Mouse (Mus musculus): ENCODE data around the gene Spon1. TPM values are rescaled to one million over a fixed set of nuclear protein-coding genes. Genes with fewer than 3 reads are reported as not detected.

Gene Spon1
- polyA plus RNA-seq, 1 experiment from 2014 or later = 12.5 TPM

GRCm38 (mm10) chr7:114063534-114063933 lies 297.7 kb downstream of the Spon1 start:
- Histone ChIP-seq H3K4me2 (no peak overlapping the region), H3K9ac (no peak overlapping the region), H3K9me3 (no peaks in the 10 kb centered on the region), H3K4me3 (replicated peaks) (no peak overlapping the region), H3K27ac (no peak overlapping the region), H3K27me3 (no peaks in the 10 kb centered on the region), H3K36me3 (replicated peaks) (no peaks in the 10 kb centered on the region), H3K4me1 (peaks cover 21% of the 10 kb centered on the region)
- WGBS = 80% methylated on average over 8 of the region's 8 CpGs
- no peak for ATAC-seq (ENCODE audit: low FRiP score)

- 93% methylated on average over 6 of the region's 6 CpGs for WGBS
- no peak for ATAC-seq (ENCODE audit: low FRiP score)
Observed at GRCm38 (mm10) chr7:114063966-114064365, 298.2 kb downstream of the Spon1 start.

GRCm38 (mm10) chr7:114065407-114066185 lies 299.8 kb downstream of the Spon1 start:
- Histone ChIP-seq H3K9me3 (no peaks in the 10 kb centered on the region), H3K36me3 (replicated peaks) (no peaks in the 10 kb centered on the region), H3K4me1 (peaks cover 21% of the 10 kb centered on the region), H3K4me3 (replicated peaks) (no peak overlapping the region), H3K27ac (no peak overlapping the region), H3K9ac (no peak overlapping the region), H3K4me2 (no peak overlapping the region), H3K27me3 (no peaks in the 10 kb centered on the region)
- no peak for ATAC-seq (ENCODE audit: low FRiP score)
- 52% methylated on average over 11 of the region's 11 CpGs for WGBS

More at GRCm38 (mm10) chr7:114063966-114064365, 298.2 kb downstream of the Spon1 start:
- Histone ChIP-seq H3K4me2 (no peak overlapping the region), H3K4me3 (replicated peaks) (no peak overlapping the region), H3K9me3 (no peaks in the 10 kb centered on the region), H3K9ac (no peak overlapping the region), H3K27me3 (no peaks in the 10 kb centered on the region), H3K4me1 (peaks cover 21% of the 10 kb centered on the region), H3K27ac (no peak overlapping the region), H3K36me3 (replicated peaks) (no peaks in the 10 kb centered on the region)

- Histone ChIP-seq H3K9ac (no peak overlapping the region), H3K36me3 (replicated peaks) (no peaks in the 10 kb centered on the region), H3K27ac (no peak overlapping the region), H3K4me3 (replicated peaks) (peak overlapping the region; percentile 18; the same call in 1 of the 2 replicates), H3K9me3 (no peaks in the 10 kb centered on the region), H3K4me1 (peaks cover 25% of the 10 kb centered on the region), H3K4me2 (peak overlapping the region; percentile 49), H3K27me3 (no peaks in the 10 kb centered on the region)
- WGBS = 14% methylated on average over 14 of the region's 14 CpGs
- peak; percentile 84 for ATAC-seq (ENCODE audit: low FRiP score)
Observed at GRCm38 (mm10) chr7:114066529-114067178, 300.9 kb downstream of the Spon1 start.

GRCm38 (mm10) chr7:114068956-114069533 lies 303.2 kb downstream of the Spon1 start:
- no peak for ATAC-seq (ENCODE audit: low FRiP score)
- 85% methylated on average over 11 of the region's 11 CpGs for WGBS

GRCm38 (mm10) chr7:114069726-114070457 lies 304.1 kb downstream of the Spon1 start:
- Histone ChIP-seq H3K27me3 (no peaks in the 10 kb centered on the region), H3K4me3 (replicated peaks) (no peak overlapping the region), H3K9ac (no peak overlapping the region), H3K4me1 (peaks cover 27% of the 10 kb centered on the region), H3K9me3 (no peaks in the 10 kb centered on the region), H3K4me2 (no peak overlapping the region), H3K27ac (no peak overlapping the region), H3K36me3 (replicated peaks) (no peaks in the 10 kb centered on the region)
- WGBS = 87% methylated on average over 11 of the region's 11 CpGs
- no peak for ATAC-seq (ENCODE audit: low FRiP score)

More at GRCm38 (mm10) chr7:114068956-114069533, 303.2 kb downstream of the Spon1 start:
- Histone ChIP-seq H3K9ac (no peak overlapping the region), H3K4me1 (peaks cover 27% of the 10 kb centered on the region), H3K4me2 (no peak overlapping the region), H3K9me3 (no peaks in the 10 kb centered on the region), H3K27ac (no peak overlapping the region), H3K36me3 (replicated peaks) (no peaks in the 10 kb centered on the region), H3K4me3 (replicated peaks) (no peak overlapping the region), H3K27me3 (no peaks in the 10 kb centered on the region)

GRCm38 (mm10) chr7:114070458-114070840 lies 304.7 kb downstream of the Spon1 start:
- no peak for ATAC-seq (ENCODE audit: low FRiP score)
- no peak overlapping the region for H3K27ac ChIP-seq

GRCm38 (mm10) chr7:114071395-114071794 lies 305.6 kb downstream of the Spon1 start:
- H3K4me3 ChIP-seq (replicated peaks) = no peak overlapping the region
- WGBS = 69% methylated on average over 5 of the region's 5 CpGs
- no peak overlapping the region for H3K9ac ChIP-seq
- no peak overlapping the region for H3K4me2 ChIP-seq
- no peak for ATAC-seq (ENCODE audit: low FRiP score)
- no peaks in the 10 kb centered on the region for H3K9me3 ChIP-seq
- H3K27me3 ChIP-seq = no peaks in the 10 kb centered on the region
- no peaks in the 10 kb centered on the region for H3K36me3 ChIP-seq (replicated peaks)
- no peak overlapping the region for H3K27ac ChIP-seq
- peaks cover 15% of the 10 kb centered on the region for H3K4me1 ChIP-seq

More at GRCm38 (mm10) chr7:114070458-114070840, 304.7 kb downstream of the Spon1 start:
- Histone ChIP-seq H3K9ac (no peak overlapping the region), H3K27me3 (no peaks in the 10 kb centered on the region), H3K4me3 (replicated peaks) (no peak overlapping the region), H3K4me2 (no peak overlapping the region), H3K36me3 (replicated peaks) (no peaks in the 10 kb centered on the region), H3K4me1 (peaks cover 24% of the 10 kb centered on the region), H3K9me3 (no peaks in the 10 kb centered on the region)
- WGBS = 80% methylated on average over 3 of the region's 3 CpGs

- Histone ChIP-seq H3K4me3 (replicated peaks) (no peak overlapping the region), H3K9me3 (no peaks in the 10 kb centered on the region), H3K4me1 (peaks cover 9% of the 10 kb centered on the region), H3K36me3 (replicated peaks) (no peaks in the 10 kb centered on the region), H3K4me2 (no peak overlapping the region), H3K27ac (no peak overlapping the region), H3K9ac (no peak overlapping the region), H3K27me3 (no peaks in the 10 kb centered on the region)
- 0 out of 2 replicates have a peak, but pooled peaks have one; percentile 51 for ATAC-seq (ENCODE audit: low FRiP score)
- 52% methylated on average over 13 of the region's 13 CpGs for whole genome bisulfite sequencing
Observed at GRCm38 (mm10) chr7:114071851-114072616, 306.2 kb downstream of the Spon1 start.

GRCm38 (mm10) chr7:114074133-114074532 lies 308.3 kb downstream of the Spon1 start:
- Histone ChIP-seq H3K36me3 (replicated peaks) (no peaks in the 10 kb centered on the region), H3K4me3 (replicated peaks) (no peak overlapping the region), H3K4me2 (no peak overlapping the region), H3K9ac (no peak overlapping the region), H3K27ac (no peak overlapping the region), H3K4me1 (peaks cover 9% of the 10 kb centered on the region), H3K27me3 (no peaks in the 10 kb centered on the region), H3K9me3 (no peaks in the 10 kb centered on the region)
- 67% methylated on average over 7 of the region's 7 CpGs for WGBS
- ATAC-seq (ENCODE audit: low FRiP score) = no peak

GRCm38 (mm10) chr7:114074595-114074994 lies 308.8 kb downstream of the Spon1 start:
- no peak overlapping the region for H3K9ac ChIP-seq
- no peaks in the 10 kb centered on the region for H3K27me3 ChIP-seq
- no peaks in the 10 kb centered on the region for H3K9me3 ChIP-seq
- H3K4me2 ChIP-seq = no peak overlapping the region
- no peaks in the 10 kb centered on the region for H3K36me3 ChIP-seq (replicated peaks)
- ATAC-seq (ENCODE audit: low FRiP score) = no peak
- peaks cover 9% of the 10 kb centered on the region for H3K4me1 ChIP-seq
- no peak overlapping the region for H3K4me3 ChIP-seq (replicated peaks)
- H3K27ac ChIP-seq = no peak overlapping the region
- WGBS = 71% methylated on average over 2 of the region's 2 CpGs

All from forebrain, embryonic 12.5 days (tissue).